Mouse (Mus musculus) C2C12 (cell line): ENCODE data around the gene Cntrl.

Source experiments
- CEBPB ChIP-seq: IDR thresholded peaks from one replicate; pipeline ENCODE4 v1.6.1; 2011; ENCODE audit warnings: low read depth, mild to moderate bottlenecking, control low read depth, moderate library complexity
- CTCF ChIP-seq: IDR thresholded peaks from one replicate; pipeline ENCODE4 v1.5.1; 2011; ENCODE audit not compliant: control insufficient read depth, insufficient read depth, insufficient read length
- MAX ChIP-seq: IDR thresholded peaks from one replicate; pipeline ENCODE4 v1.6.1; 2011; ENCODE audit warnings: mild to moderate bottlenecking, control low read depth
- MYOD1 ChIP-seq: IDR thresholded peaks from one replicate; pipeline ENCODE4 v1.6.1; 2011; ENCODE audit warnings: low read depth; ENCODE audit not compliant: control insufficient read depth, insufficient read length
- MYOG ChIP-seq: IDR thresholded peaks from one replicate; pipeline ENCODE4 v1.6.1; 2011; ENCODE audit not compliant: control insufficient read depth, insufficient read length; ENCODE audit errors: extremely low read depth
- USF1 ChIP-seq: IDR thresholded peaks from one replicate; pipeline ENCODE4 v1.6.1; 2011; ENCODE audit warnings: low read depth, mild to moderate bottlenecking, control low read depth, moderate library complexity

GRCm38 (mm10) chr2:35174100-35174499, 64.8 kb downstream of the Cntrl start:
- no peak for TF ChIP-seq CTCF
- TF ChIP-seq CEBPB: no peak
- no peak for TF ChIP-seq MYOG
- TF ChIP-seq USF1: no peak
- no peak for TF ChIP-seq MAX
- no peak for TF ChIP-seq MYOD1
